Mouse (Mus musculus): ENCODE measurements at regions not wholly inside any gene's neighbourhood (a gene's known extent, or its start where the extent isn't known, plus 50 kb on each side); places are given as distances from the start of the nearest gene placed in this dataset.

DNA sequence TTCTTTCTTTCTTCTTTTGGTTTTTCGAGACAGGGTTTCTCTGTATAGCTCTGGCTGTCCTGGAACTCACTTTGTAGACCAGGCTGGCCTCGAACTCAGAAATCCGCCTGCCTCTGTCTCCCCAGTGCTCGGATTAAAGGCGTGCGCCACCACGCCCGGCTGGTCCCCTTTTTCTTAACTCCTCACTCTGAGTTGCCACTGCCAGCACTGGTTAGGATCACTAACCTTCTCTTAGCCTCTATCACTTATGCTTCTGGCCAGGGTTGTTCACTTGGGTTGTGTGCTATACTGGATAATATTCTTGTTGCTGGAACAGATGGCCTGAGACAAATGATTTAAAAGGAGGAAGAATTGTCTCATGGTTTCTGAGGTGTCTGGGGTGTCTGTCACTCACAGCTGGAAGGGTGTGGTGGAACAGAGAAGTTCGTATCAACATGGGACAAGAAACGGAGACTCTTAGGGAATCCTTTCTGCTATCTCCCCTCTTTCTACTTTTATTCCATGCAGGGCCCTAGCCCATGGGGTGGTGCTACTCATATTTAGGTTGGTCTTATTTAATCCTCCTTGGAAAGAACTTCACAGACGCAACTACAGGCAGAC lies 149.0 kb upstream of the Map3k1 start:
- TF ChIP-seq CTCF (IDR thresholded peaks at IDR 0.05; ENCODE audit: control insufficient read depth, insufficient read depth, insufficient replicate concordance, low read depth, low read length), result no peak
- TF ChIP-seq POLR2A (IDR thresholded peaks at IDR 0.05; ENCODE audit: control insufficient read depth, low read depth, low read length), result no peak
